Mouse (Mus musculus) 3T3-L1 (cell line): ENCODE measurements at regions not wholly inside any gene's neighbourhood (a gene's known extent, or its start where the extent isn't known, plus 50 kb on each side); places are given as distances from the start of the nearest gene placed in this dataset.
"Not testable (repeated sequence)": the region's sequence is repeated elsewhere in the genome, so short reads cannot be mapped to it uniquely, and the experiment has no call there.

Experiments
- DNase-seq: peaks from one replicate; pipeline ENCODE4 v3.0.0-alpha.2; 2015; ENCODE audit warnings: low read depth, low spot score

GRCm38 (mm10) chr15:90882349-90882748, 167.4 kb downstream of the Kif21a start:
- not testable (repeated sequence) for DNase-seq

DNA sequence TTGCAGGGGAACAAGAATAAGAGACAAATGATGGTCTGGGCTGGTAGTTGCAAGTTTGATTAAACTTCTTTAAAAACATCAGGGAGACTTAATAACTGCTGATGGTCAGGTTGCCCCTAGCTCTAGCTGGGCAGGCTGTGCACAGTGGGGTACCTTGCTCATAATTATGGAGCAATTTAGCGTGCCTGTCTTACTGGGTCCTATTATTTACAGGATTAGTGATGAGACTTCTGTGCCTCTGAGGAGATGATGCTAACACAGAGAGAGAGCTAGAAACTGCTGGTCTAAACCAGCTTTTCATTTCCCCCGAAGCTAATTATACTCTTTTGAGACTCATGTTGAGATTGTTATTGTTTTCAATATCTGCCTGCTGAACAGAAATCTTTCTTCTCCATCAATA, 180.3 kb downstream of the Kif21a start:
- DNase-seq = no peak

GRCm38 (mm10) chr15:90853763-90854162, 174.5 kb upstream of the Cpne8 start:
- DNase-seq = not testable (repeated sequence)

GRCm38 (mm10) chr15:90851991-90852390, 172.8 kb upstream of the Cpne8 start:
- no peak for DNase-seq

DNA sequence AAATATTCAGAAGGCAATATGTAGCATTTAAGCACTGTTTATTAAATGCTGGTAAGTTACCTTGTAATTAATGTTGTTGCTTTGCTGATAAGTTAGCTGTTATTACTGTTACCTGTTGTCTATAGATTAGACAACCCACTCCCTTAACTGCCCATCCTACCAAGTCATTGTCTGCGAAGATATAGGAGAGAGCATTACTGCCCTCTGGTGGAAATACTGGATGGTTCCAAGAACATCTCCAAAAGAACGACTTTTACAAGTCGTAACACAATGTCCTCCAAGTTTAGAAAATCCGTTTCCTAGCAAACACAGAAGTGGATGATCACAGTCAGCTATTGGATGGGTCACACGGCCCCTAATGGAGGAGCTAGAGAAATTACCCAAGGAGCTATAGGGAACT, 162.2 kb upstream of the Cpne8 start:
- peak; percentile 56 for DNase-seq

DNA sequence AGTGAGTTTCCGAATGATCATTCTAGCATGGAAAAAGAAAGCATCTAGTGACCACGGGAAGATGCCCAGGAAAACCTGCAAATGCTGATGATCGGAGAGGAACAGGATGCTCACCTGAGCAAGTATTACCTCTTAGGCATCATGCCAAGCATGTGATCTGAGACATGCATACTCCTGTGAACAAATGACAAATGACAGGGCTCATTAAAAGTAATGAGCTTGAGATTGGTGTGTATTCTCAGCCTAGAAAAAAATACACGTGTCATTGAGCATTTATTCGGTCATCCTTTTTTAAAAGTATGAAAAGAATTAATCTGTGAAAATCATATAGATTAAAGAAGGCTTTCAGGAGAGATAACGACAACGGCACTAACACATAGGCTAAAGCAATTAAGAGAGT, 156.4 kb upstream of the Cpne8 start:
- DNase-seq = no peak

DNA sequence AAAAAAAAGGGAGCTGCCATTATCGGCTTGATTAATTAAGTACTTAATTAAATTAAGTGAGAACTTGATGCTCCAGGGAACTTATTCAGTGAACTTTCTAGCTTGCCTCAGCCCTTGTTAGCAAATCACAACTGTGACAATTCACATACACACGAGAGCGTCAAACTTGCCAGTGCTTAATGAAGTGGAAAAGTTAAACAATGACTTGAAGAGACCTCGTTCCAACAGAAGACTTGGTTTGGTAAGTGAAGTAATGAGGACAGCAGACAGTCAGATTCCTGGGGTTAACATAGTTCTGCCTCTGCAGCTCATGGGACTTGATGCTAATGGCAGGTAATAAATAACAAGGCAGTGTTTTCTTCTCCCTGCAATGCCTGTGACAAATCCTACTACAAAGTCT, 148.6 kb upstream of the Cpne8 start:
- no peak for DNase-seq

DNA sequence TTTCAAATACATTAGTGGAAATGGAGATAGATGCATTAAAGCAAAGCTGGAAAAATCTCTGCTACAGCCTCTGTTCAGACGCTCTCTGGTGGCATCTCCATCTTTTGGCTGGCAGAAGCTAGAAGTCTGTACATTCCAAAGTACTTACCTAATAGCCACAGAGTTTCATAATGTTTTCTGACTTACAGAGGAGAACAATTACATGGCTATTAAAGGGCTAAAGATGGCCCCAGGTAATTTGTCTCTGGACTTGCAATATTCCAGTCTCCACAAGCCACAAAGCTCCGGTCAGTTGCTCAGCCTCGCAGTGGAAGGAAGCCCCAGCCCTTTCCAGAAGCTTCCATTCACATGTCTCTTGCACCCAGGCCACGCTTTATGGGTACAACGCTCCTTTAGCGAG, 143.1 kb upstream of the Cpne8 start:
- peak; percentile 66 for DNase-seq

DNA sequence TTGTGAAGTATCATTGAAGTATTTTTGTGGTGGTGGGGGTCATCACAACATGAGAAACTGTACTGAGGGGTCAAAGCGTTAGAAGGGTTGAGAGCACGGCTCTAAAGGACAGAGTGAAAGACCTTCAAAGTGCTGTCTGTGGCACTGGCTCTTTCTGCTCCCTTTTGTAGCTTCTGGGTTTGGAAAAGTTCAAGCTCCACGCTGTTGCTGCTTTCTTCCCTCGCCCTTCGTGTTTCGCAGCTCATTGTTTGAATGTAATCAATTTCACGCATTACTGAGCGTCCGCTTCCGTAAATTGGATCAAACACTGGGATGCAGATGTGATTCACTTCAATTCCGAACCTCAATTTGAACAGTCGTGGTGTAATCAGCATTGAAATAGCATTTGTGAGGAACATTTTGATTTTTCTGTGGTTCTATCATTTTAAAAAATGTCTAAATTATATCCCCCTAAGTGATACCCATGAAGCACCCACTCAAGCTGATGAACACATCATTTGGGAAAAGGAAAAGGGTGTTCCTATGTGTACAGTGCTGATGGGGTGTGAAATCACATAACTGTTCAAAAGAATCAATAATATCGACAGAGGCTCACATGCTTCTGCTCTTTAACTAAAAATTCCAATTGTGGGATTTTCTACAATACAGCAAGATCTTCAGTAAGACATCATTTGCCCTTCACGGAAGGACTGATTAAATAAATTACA, 140.9 kb upstream of the Cpne8 start:
- no peak for DNase-seq

DNA sequence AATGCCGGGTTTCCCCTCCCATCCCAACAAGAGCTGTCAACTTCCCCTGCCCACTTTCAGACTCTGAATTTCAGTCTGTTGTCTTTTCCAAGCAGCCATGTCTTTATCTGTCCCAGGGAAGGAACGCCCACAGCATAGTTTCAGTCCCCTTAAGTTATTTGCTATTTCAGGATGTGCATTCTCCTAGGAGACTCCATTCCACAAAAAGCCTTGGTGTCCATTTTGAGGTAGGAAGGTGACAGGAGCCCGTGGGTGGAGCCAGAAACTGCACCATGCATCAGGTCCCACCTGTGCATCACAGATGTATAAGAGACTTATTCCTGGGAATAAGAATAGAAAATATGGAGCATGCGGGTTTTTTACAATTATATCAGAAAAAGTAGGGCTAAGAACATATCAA, 138.9 kb upstream of the Cpne8 start:
- DNase-seq = no peak

DNA sequence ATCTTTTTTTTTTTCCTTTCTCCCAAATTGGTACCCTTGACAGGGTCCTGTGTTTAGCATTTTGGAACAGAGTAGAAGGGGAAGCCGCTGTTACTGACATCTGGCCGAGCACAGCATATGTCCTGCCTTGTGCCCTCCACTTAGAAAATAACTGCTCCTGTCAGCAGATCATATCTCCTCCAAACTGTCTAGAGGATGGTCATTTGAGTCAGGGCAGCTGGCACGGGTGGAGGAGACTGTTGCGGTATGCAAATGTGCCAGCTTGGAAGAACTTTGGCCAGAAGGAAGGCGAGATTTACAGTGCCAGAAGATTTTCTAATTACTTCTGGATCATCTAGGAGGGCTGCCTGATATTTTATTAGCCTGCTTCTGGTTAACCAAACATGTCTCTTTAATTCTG, 134.7 kb upstream of the Cpne8 start:
- no peak for DNase-seq

GRCm38 (mm10) chr15:90810341-90810740, 131.1 kb upstream of the Cpne8 start:
- DNase-seq = no peak

- DNase-seq = no peak
Measured at GRCm38 (mm10) chr15:90808236-90808635, 129.0 kb upstream of the Cpne8 start.

DNA sequence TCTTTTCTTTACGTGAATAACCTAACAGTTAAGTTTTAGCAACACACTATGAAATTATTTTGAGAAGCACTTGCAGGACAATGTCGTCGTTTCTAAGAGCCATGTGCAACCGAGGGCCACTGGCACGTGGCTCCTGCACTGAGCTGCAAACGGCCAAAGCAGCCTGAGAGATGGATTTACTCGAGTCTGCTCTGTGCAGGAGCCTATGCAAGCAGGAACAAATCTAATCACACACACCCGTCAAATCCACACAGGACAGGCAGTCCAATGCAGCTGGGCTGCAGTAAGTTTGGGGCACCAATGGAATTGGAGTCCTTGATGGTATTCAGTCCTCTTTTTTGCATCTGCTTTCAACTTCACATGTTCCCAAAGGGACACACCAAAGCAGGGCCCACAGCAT, 118.8 kb upstream of the Cpne8 start:
- DNase-seq = no peak

DNA sequence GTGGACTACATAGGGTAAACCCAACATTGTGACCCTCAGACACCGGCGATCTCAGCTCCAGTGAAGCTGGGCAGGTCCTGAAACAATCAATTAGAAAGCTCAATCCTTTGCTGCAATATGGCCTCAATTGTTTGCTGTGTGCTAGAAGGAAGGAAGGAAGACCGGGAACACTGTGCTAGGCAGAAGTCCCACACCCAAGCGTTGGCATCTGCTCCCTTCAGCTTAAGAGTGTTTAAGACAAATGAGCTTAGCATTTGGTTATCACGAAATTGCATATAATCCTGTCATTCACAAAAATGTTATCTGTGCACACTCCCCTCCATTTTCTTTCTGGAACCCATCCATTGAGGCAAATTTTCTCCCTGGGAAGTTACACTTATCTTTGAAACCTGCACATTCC, 110.7 kb upstream of the Cpne8 start:
- DNase-seq = no peak

GRCm38 (mm10) chr15:90784741-90785140, 105.5 kb upstream of the Cpne8 start:
- no peak for DNase-seq

- DNase-seq = no peak
Measured at GRCm38 (mm10) chr15:90767521-90767920, 88.3 kb upstream of the Cpne8 start.

DNA sequence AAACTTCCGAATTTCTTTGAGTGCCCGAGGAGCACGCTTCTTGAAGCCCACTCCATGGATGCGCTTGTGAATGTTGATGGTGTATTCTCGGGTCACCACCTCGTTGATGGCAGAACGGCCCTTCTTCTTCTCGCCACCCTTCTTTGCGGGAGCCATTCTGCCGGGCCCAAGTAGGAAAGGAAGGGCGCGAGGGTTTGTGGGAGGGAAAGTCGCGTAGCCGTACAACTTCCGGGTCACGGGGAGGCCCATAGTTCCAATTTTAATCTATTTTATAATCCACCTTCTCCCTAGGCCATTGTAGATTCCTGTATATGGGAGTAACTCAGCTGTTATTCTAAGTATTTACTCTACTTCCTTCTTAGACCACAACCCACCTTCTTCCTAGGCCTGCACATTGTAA, 85.3 kb upstream of the Cpne8 start:
- DNase-seq = not testable (repeated sequence)

DNA sequence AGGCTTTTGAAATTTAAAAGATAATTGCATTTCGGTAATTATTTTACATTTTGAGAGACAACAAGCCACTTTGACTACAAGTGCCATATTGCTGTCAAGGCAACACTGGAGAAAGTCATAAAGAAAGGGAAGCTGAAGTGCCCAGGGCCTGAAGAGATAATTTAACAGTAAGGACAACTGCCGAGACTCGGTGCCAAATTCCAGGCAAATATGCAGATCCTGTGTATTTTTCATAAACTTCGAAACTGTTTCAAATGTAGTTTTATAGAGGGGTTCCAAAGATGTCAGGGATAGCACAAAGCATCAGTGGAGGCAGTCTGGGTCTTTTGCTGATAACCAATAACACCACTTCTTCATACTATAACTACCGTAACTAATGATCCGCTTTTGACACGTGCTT, 54.7 kb upstream of the Cpne8 start:
- DNase-seq = no peak
